Mouse (Mus musculus) B cell, adult 67 days (primary cell): ENCODE results near the gene Kri1. TPM values are rescaled to one million over a fixed set of nuclear protein-coding genes. Genes with fewer than 3 reads are reported as not detected.

Experiments used
- total RNA-seq, 2 experiments: library from RNA; stranded (reverse); gene quantifications; 4 replicates each; pipeline ENCODE4 v1.2.4; 2023

Kri1 gene
- 100 to 1,000 TPM; 151 to 153 TPM for total RNA-seq

GRCm38 (mm10) chr9:21287571-21288402, at the start of gene Kri1:
Gene Kri1, minus strand, starts transcription at chr9:21287969.

GRCm38 (mm10) chr9:21320619-21321512, 33.1 kb upstream of the Kri1 start, which contains the start of gene Slc44a2:
Gene Slc44a2, plus strand, starts transcription at chr9:21320698.

GRCm38 (mm10) chr9:21312134-21312533, 24.4 kb upstream of the Kri1 start, which contains the start of gene Ap1m2:
Gene Ap1m2, minus strand, starts transcription at chr9:21312337.

GRCm38 (mm10) chr9:21291022-21291787, 3.4 kb upstream of the Kri1 start, which contains the start of gene Cdkn2d:
Gene Cdkn2d, minus strand, starts transcription at chr9:21291407.

GRCm38 (mm10) chr9:21265000-21265561, 22.7 kb downstream of the Kri1 start, which contains the start of gene Atg4d:
Gene Atg4d, plus strand, starts transcription at chr9:21265293.

GRCm38 (mm10) chr9:21248326-21248725, 39.4 kb downstream of the Kri1 start, which contains the start of gene S1pr5:
Gene S1pr5, minus strand, starts transcription at chr9:21248443.

GRCm38 (mm10) chr9:21238733-21239464, 48.9 kb downstream of the Kri1 start, which contains the start of gene Keap1:
Gene Keap1, minus strand, starts transcription at chr9:21239361.

Other genes starting within 250 kb of the Kri1 start
- 1 to 10 TPM in 1 of 2 experiments, not detected in 1; 2.0 TPM for gene Zglp1, start 220.9 kb downstream of the Kri1 start, total RNA-seq
- 1 to 10 TPM; 2.0 to 2.3 TPM for gene Gm49373, start 214.9 kb downstream of the Kri1 start, total RNA-seq
- 10 to 100 TPM; 27.0 to 29.9 TPM for gene Fdx1l, start 214.4 kb downstream of the Kri1 start, total RNA-seq
- 10 to 100 TPM in 1 of 2 experiments, 1 to 10 TPM in 1; 7.7 to 10.6 TPM for gene Gm38431, start 196.0 kb downstream of the Kri1 start, total RNA-seq
- 100 to 1,000 TPM; 109 to 117 TPM for gene Raver1, start 196.0 kb downstream of the Kri1 start, total RNA-seq
- gene Tyk2, start 156.7 kb downstream of the Kri1 start, total RNA-seq, result 10 to 100 TPM; 64.0 to 68.8 TPM
- gene Cdc37, start 138.0 kb downstream of the Kri1 start, total RNA-seq, result 100 to 1,000 TPM; 103 to 110 TPM
- 10 to 100 TPM; 10.2 to 10.4 TPM for gene Pde4a, start 122.3 kb downstream of the Kri1 start, total RNA-seq
- gene Keap1, start 48.6 kb downstream of the Kri1 start, total RNA-seq, result 10 to 100 TPM; 30.9 to 43.4 TPM
- under 1 TPM; 0.30 to 0.35 TPM for gene S1pr5, start 39.5 kb downstream of the Kri1 start, total RNA-seq
- 10 to 100 TPM; 55.8 to 57.5 TPM for gene Atg4d, start 22.7 kb downstream of the Kri1 start, total RNA-seq
- gene Cdkn2d, start 3.4 kb upstream of the Kri1 start, total RNA-seq, result 10 to 100 TPM; 28.0 to 33.7 TPM
- 1 to 10 TPM; 2.7 to 2.9 TPM for gene Ap1m2, start 24.4 kb upstream of the Kri1 start, total RNA-seq
- 100 to 1,000 TPM; 368 to 370 TPM for gene Slc44a2, start 32.7 kb upstream of the Kri1 start, total RNA-seq
- gene Ilf3, start 79.9 kb upstream of the Kri1 start, total RNA-seq, result 100 to 1,000 TPM; 135 to 155 TPM
- 10 to 100 TPM; 74.8 TPM for gene Qtrt1, start 123.9 kb upstream of the Kri1 start, total RNA-seq
- 100 to 1,000 TPM; 224 to 230 TPM for gene Dnm2, start 136.9 kb upstream of the Kri1 start, total RNA-seq
- gene Tmed1, start 222.3 kb upstream of the Kri1 start, total RNA-seq, result 10 to 100 TPM; 11.4 to 11.5 TPM
- 100 to 1,000 TPM; 134 to 143 TPM for gene AB124611, start 238.2 kb upstream of the Kri1 start, total RNA-seq